Mouse (Mus musculus): ENCODE measurements around the gene Ankrd16.

Ankrd16 gene

GRCm38 (mm10) chr2:11778087-11778823, 579 bp downstream of the Ankrd16 start:
- peak; percentile 44; the same call in 1 of the 2 replicates for TF ChIP-seq GATA4 (IDR thresholded peaks at IDR 0.05; ENCODE audit: insufficient replicate concordance, low read length)

GRCm38 (mm10) chr2:11784159-11784558, 6.5 kb downstream of the Ankrd16 start:
- TF ChIP-seq GATA4 (IDR thresholded peaks at IDR 0.05; ENCODE audit: insufficient replicate concordance, low read length) = no peak

- TF ChIP-seq GATA4 (IDR thresholded peaks at IDR 0.05; ENCODE audit: insufficient replicate concordance, low read length) = no peak
These were observed 17.0 kb downstream of the Ankrd16 start for GRCm38 (mm10) chr2:11794668-11795067.

- TF ChIP-seq GATA4 (IDR thresholded peaks at IDR 0.05; ENCODE audit: insufficient replicate concordance, low read length) = no peak
These were observed 20.3 kb downstream of the Ankrd16 start for GRCm38 (mm10) chr2:11797930-11798364.

- TF ChIP-seq GATA4 (IDR thresholded peaks at IDR 0.05; ENCODE audit: insufficient replicate concordance, low read length) = no peak
These were observed 23.7 kb downstream of the Ankrd16 start for GRCm38 (mm10) chr2:11801299-11801930.

Measured in liver, adult (tissue).